Mouse (Mus musculus): ENCODE results near the gene Spo11. TPM values are rescaled to one million over a fixed set of nuclear protein-coding genes. Genes with fewer than 3 reads are reported as not detected.

Gene Spo11
- polyA plus RNA-seq, 1 experiment from 2014 or later, result 1.2 TPM

DNA sequence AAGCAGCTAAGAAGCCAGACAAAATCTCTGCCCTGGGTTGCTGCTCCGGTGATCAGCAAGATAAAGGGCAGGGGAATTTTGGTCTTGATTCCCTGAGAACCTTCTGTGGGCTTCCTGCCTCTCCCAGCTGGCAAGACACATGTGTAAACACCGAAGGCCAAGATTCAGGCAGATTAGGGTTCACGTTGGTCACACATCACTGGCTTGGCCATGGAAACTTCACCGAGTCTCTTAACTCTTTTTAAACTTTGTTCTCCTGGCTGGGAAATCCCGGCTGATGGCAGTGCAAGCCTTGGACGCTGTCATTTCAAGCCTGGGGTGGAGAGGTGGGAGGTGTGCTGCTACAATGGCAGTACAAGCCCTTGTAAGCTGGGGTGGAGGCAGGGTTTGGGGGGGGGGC is 16.3 kb upstream of the Spo11 start:
- Histone ChIP-seq H3K36me3 (no peaks in the 10 kb centered on the region), H3K9me3 (peaks cover 2% of the 10 kb centered on the region; the same call in 1 of the 2 replicates), H3K4me1 (peaks cover 18% of the 10 kb centered on the region), H3K27me3 (no peaks in the 10 kb centered on the region), H3K4me3 (no peak overlapping the region), H3K9ac (no peak overlapping the region), H3K27ac (no peak overlapping the region), H3K4me2 (replicated peaks) (no peak overlapping the region)
- 59% methylated on average over 6 of the region's 6 CpGs for WGBS
- ATAC-seq (ENCODE audit: insufficient number of reproducible peaks, insufficient read depth, low FRiP score, low TSS enrichment), result no peak

GRCm38 (mm10) chr2:172965249-172965648 is 12.3 kb upstream of the Spo11 start:
- no peak overlapping the region for H3K9ac ChIP-seq
- 21% methylated on average over 11 of the region's 11 CpGs for WGBS
- no peak overlapping the region for H3K27ac ChIP-seq
- H3K4me2 ChIP-seq (replicated peaks), result no peak overlapping the region
- no peak overlapping the region for H3K4me3 ChIP-seq
- 0 out of 2 replicates have a peak, but pooled peaks cover 3% of the 10 kb centered on the region for H3K4me1 ChIP-seq
- H3K27me3 ChIP-seq, result no peaks in the 10 kb centered on the region
- no peaks in the 10 kb centered on the region for H3K36me3 ChIP-seq
- no peak for ATAC-seq (ENCODE audit: insufficient number of reproducible peaks, insufficient read depth, low FRiP score, low TSS enrichment)
- no peaks in the 10 kb centered on the region for H3K9me3 ChIP-seq

DNA sequence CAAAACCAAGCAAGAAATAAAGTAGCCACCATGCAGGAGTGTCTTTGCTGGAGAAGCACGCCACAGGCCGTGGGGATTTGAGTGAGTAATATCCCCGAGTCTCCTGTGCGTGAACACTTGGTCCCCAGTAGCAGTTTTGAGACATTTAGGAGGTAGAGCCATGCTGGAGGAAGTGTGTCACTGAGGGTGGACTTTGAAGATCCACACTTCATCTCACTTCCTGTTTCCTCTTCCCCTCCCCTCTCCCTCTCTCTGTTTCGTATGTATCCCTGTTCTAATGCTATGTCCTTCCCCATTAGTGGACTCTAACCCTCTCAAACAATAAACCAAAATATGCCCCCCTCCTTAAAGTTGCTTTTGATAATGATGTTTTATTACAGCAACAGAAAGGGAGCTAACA is 11.0 kb upstream of the Spo11 start:
- no peak for ATAC-seq (ENCODE audit: insufficient number of reproducible peaks, insufficient read depth, low FRiP score, low TSS enrichment)
- 90% methylated on average over 5 of the region's 5 CpGs for WGBS

DNA sequence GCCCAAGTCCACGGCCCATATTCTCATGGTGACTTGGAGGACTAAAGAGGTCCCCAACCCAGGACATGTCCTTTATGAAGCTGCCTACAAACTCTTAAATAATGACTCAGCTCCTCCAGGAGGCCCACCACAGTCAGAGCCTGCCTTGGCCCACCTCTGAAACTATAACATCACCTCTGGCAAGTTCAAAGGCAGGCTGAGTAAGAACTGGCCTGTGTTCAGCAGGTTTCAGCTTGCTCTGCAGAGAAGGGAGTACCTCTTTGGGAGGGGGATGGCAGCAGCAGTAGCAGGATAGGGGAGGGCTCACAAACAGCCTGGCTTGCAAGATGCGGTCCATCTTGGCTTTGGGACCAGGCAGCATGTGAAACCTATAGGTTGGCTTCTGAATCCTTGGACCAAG is 5.6 kb upstream of the Spo11 start:
- H3K36me3 ChIP-seq, result no peaks in the 10 kb centered on the region
- no peak for ATAC-seq (ENCODE audit: insufficient number of reproducible peaks, insufficient read depth, low FRiP score, low TSS enrichment)
- H3K9ac ChIP-seq, result no peak overlapping the region
- no peaks in the 10 kb centered on the region for H3K9me3 ChIP-seq
- H3K4me3 ChIP-seq, result no peak overlapping the region
- H3K4me2 ChIP-seq (replicated peaks), result no peak overlapping the region
- WGBS, result 84% methylated on average over 2 of the region's 2 CpGs
- peaks cover 21% of the 10 kb centered on the region for H3K4me1 ChIP-seq
- H3K27ac ChIP-seq, result no peak overlapping the region
- H3K27me3 ChIP-seq, result no peaks in the 10 kb centered on the region

More for the DNA sequence above, 11.0 kb upstream of the Spo11 start:
- Histone ChIP-seq H3K9ac (no peak overlapping the region), H3K27me3 (no peaks in the 10 kb centered on the region), H3K4me2 (replicated peaks) (no peak overlapping the region), H3K4me3 (no peak overlapping the region), H3K4me1 (0 out of 2 replicates have a peak, but pooled peaks cover 3% of the 10 kb centered on the region), H3K9me3 (no peaks in the 10 kb centered on the region), H3K36me3 (no peaks in the 10 kb centered on the region), H3K27ac (no peak overlapping the region)

DNA sequence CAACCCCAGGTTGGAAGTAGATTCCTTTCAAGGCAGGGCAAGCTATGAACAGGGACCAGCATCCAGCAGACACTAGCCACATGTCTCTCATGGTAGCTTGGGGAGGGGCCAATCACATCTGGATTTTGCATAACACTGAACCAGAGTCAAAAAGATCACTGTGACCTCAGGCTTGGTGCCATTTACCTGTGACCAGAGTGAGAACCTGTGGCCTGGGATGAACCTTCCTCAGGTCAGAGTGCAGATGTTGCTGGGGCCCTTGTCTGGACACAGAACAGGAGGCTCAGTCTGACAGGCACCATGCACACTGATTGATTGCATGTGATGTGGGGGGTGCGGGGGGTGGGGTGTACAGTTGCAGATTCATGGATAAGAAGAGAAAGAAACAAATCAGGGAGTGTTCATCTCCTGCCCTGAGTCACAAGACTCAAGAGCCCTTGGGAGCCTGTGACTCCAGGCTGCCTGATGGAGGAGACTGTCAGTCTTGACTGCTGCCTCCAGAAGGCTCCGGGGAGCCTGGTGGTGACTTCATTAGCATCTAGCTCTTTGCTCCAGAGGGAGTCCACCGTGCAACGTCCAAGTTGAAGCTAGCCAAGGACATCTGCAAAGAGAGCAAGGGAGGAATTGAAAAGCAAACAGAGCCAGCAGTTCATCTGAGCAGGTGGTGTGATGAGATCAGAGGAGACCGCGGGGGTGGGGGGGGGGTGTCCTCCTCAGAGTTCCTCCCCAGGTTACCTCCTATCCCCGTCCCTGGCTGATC is 3.5 kb upstream of the Spo11 start:
- Histone ChIP-seq H3K36me3 (no peaks in the 10 kb centered on the region), H3K4me1 (peaks cover 31% of the 10 kb centered on the region), H3K9ac (no peak overlapping the region), H3K4me3 (no peak overlapping the region), H3K9me3 (no peaks in the 10 kb centered on the region), H3K27me3 (no peaks in the 10 kb centered on the region; the same call in 1 of the 2 replicates), H3K4me2 (replicated peaks) (no peak overlapping the region), H3K27ac (no peak overlapping the region)
- WGBS, result 23% methylated on average over 7 of the region's 7 CpGs
- ATAC-seq (ENCODE audit: insufficient number of reproducible peaks, insufficient read depth, low FRiP score, low TSS enrichment), result no peak

GRCm38 (mm10) chr2:172974701-172975100 is 2.8 kb upstream of the Spo11 start:
- H3K9me3 ChIP-seq, result no peaks in the 10 kb centered on the region
- 28% methylated on average over 7 of the region's 7 CpGs for WGBS
- H3K4me3 ChIP-seq, result no peak overlapping the region
- H3K27ac ChIP-seq, result no peak overlapping the region
- ATAC-seq (ENCODE audit: insufficient number of reproducible peaks, insufficient read depth, low FRiP score, low TSS enrichment), result no peak
- no peaks in the 10 kb centered on the region; the same call in 1 of the 2 replicates for H3K27me3 ChIP-seq
- H3K4me1 ChIP-seq, result peaks cover 31% of the 10 kb centered on the region
- no peak overlapping the region for H3K9ac ChIP-seq
- H3K36me3 ChIP-seq, result no peaks in the 10 kb centered on the region
- no peak overlapping the region for H3K4me2 ChIP-seq (replicated peaks)

GRCm38 (mm10) chr2:172975159-172975558 is 2.3 kb upstream of the Spo11 start:
- Histone ChIP-seq H3K4me3 (no peak overlapping the region), H3K4me2 (replicated peaks) (no peak overlapping the region), H3K9ac (no peak overlapping the region), H3K36me3 (no peaks in the 10 kb centered on the region), H3K4me1 (peaks cover 31% of the 10 kb centered on the region), H3K9me3 (0 out of 2 replicates have a peak, but pooled peaks cover 3% of the 10 kb centered on the region), H3K27ac (no peak overlapping the region), H3K27me3 (no peaks in the 10 kb centered on the region; the same call in 1 of the 2 replicates)
- no peak for ATAC-seq (ENCODE audit: insufficient number of reproducible peaks, insufficient read depth, low FRiP score, low TSS enrichment)
- WGBS, result 83% methylated on average over 6 of the region's 6 CpGs

DNA sequence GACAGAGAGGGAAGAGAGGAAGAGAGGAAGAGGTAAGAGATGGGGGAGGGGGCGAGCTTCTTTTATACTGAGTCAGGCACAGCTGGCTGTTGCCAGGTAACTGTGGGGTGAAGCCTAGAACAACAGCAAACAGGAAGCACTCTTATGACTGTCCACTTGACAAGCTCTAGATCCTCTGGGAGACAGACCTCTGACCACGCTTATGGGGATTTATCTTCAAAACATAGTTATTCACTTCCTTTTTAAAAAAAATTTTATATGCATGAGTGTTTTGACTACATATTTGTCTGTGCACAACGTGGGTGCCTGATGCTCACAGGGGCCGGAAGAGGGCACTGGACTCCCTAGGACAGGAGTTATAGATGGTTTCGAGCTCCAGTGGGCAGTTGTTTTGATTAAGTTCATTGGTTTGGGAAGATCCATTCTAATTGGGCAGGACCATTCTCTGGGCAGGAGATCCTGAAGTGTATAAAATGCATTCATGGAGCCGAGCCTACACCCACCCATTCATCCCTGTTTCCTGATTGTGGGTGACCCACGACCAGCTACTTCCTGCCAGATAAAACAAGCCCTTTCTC is 750 bp upstream of the Spo11 start:
- Histone ChIP-seq H3K4me1 (peaks cover 31% of the 10 kb centered on the region), H3K4me3 (no peak overlapping the region)

DNA sequence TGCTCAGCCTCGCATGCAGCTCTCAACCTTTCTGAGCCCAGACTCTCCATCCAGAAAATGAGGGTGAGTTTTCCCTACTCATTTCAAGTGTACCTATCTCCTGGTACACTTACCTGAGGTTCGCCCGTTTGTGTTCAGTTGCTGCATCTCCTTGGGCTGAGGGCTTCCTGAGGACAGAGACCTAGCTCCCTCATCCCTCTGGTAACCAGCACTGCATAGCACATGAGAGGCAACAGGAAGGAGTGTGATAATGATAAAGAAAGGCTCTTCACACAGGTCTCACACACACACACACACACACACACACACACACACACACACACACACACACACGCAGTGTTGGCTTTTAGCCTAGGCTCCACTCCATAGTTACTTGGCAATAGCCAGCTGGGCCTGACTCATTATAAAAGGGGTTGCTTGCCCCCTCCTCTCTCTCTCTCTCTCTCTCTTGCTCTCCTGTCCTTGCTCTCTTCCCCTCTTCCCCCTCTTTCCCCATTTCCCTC is 682 bp downstream of the Spo11 start:
- Histone ChIP-seq H3K9me3 (0 out of 2 replicates have a peak, but pooled peaks cover 3% of the 10 kb centered on the region), H3K27me3 (no peaks in the 10 kb centered on the region; the same call in 1 of the 2 replicates), H3K27ac (peak overlapping the region; percentile 72; the same call in 1 of the 2 replicates), H3K4me1 (peaks cover 31% of the 10 kb centered on the region), H3K4me3 (no peak overlapping the region), H3K4me2 (replicated peaks) (peak overlapping the region; percentile 33; the same call in 1 of the 2 replicates), H3K36me3 (no peaks in the 10 kb centered on the region), H3K9ac (no peak overlapping the region)
- 69% methylated on average over 4 of the region's 4 CpGs for WGBS
- ATAC-seq (ENCODE audit: insufficient number of reproducible peaks, insufficient read depth, low FRiP score, low TSS enrichment), result no peak

More for the DNA sequence above, 750 bp upstream of the Spo11 start:
- Histone ChIP-seq H3K36me3 (no peaks in the 10 kb centered on the region), H3K27ac (no peak overlapping the region), H3K9me3 (0 out of 2 replicates have a peak, but pooled peaks cover 3% of the 10 kb centered on the region), H3K4me2 (replicated peaks) (peak overlapping the region; percentile 33; the same call in 1 of the 2 replicates), H3K9ac (no peak overlapping the region), H3K27me3 (no peaks in the 10 kb centered on the region; the same call in 1 of the 2 replicates)
- ATAC-seq (ENCODE audit: insufficient number of reproducible peaks, insufficient read depth, low FRiP score, low TSS enrichment), result no peak
- WGBS, result 25% methylated on average over 7 of the region's 7 CpGs

- Histone ChIP-seq H3K27me3 (no peaks in the 10 kb centered on the region; the same call in 1 of the 2 replicates), H3K4me1 (peaks cover 19% of the 10 kb centered on the region), H3K4me2 (replicated peaks) (no peak overlapping the region), H3K4me3 (no peak overlapping the region), H3K27ac (no peak overlapping the region), H3K36me3 (no peaks in the 10 kb centered on the region), H3K9me3 (0 out of 2 replicates have a peak, but pooled peaks cover 3% of the 10 kb centered on the region), H3K9ac (no peak overlapping the region)
- 92% methylated on average over 40 of the region's 43 CpGs for WGBS
- ATAC-seq (ENCODE audit: insufficient number of reproducible peaks, insufficient read depth, low FRiP score, low TSS enrichment), result no peak
Measured at GRCm38 (mm10) chr2:172979666-172980345, 2.3 kb downstream of the Spo11 start.

- H3K36me3 ChIP-seq, result no peaks in the 10 kb centered on the region
- no peak overlapping the region for H3K27ac ChIP-seq
- no peak overlapping the region for H3K9ac ChIP-seq
- H3K9me3 ChIP-seq, result 0 out of 2 replicates have a peak, but pooled peaks cover 3% of the 10 kb centered on the region
- H3K4me3 ChIP-seq, result no peak overlapping the region
- no peaks in the 10 kb centered on the region; the same call in 1 of the 2 replicates for H3K4me1 ChIP-seq
- ATAC-seq (ENCODE audit: insufficient number of reproducible peaks, insufficient read depth, low FRiP score, low TSS enrichment), result no peak
- 70% methylated on average over 9 of the region's 9 CpGs for WGBS
- no peak overlapping the region for H3K4me2 ChIP-seq (replicated peaks)
- H3K27me3 ChIP-seq, result no peaks in the 10 kb centered on the region; the same call in 1 of the 2 replicates
Measured at GRCm38 (mm10) chr2:172982776-172983561, 5.5 kb downstream of the Spo11 start.
